Mouse (Mus musculus): ENCODE results near the gene Ndufs2. TPM values are rescaled to one million over a fixed set of nuclear protein-coding genes. Genes with fewer than 3 reads are reported as not detected.

Gene Ndufs2
- polyA plus RNA-seq, 1 experiment from 2014 or later, result 280 TPM

DNA sequence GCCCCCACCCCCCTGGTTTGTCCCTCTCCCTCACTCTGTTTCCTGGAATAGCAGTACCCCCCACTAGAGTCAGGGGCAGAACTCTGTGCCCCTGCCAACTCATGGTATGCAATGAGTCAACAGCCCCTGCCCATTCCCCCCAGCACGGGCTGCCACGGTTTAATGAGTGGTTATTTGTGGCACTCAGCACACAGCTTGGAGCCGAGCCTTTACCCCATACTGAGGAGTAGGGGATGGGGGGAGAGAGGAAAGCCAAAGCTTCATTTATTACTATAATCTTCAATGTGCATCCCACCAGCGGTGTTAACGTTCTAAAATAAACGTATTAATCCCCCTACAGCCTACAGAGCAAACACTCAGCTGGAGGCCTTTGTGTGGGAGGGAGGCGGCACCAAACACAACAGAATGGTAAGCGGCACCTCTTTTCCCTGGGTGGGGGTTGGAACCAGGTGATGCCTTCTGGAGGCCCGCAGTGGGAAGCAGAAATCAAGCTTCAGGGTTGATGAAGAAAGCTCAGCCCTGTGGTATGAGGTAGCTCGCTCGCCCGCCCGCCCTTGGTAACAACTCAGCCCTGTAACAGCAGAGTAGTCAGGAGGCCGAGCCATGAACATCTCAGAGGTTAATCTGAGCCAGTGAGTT, 61.6 kb downstream of the Ndufs2 start:
- Histone ChIP-seq H3K27me3 (replicated peaks; ENCODE audit: control insufficient read depth, insufficient read depth, low read length) (no peaks in the 10 kb centered on the region), H3K27ac (ENCODE audit: low read depth, low read length) (no peak overlapping the region), H3K36me3 (ENCODE audit: control insufficient read depth, insufficient read depth, low read length) (no peaks in the 10 kb centered on the region), H3K4me1 (ENCODE audit: control insufficient read depth, insufficient read depth, low read depth, low read length) (peaks cover 14% of the 10 kb centered on the region), H3K4me3 (ENCODE audit: low read length) (no peak overlapping the region), H3K9ac (ENCODE audit: low read depth, low read length) (no peak overlapping the region), H3K9me3 (ENCODE audit: control insufficient read depth, low read length) (no peaks in the 10 kb centered on the region), H3K4me2 (ENCODE audit: low read length) (no peak overlapping the region)
- peak; percentile 46; the same call in 1 of the 2 replicates for ATAC-seq
- 31% methylated on average over 14 of the region's 14 CpGs for WGBS

DNA sequence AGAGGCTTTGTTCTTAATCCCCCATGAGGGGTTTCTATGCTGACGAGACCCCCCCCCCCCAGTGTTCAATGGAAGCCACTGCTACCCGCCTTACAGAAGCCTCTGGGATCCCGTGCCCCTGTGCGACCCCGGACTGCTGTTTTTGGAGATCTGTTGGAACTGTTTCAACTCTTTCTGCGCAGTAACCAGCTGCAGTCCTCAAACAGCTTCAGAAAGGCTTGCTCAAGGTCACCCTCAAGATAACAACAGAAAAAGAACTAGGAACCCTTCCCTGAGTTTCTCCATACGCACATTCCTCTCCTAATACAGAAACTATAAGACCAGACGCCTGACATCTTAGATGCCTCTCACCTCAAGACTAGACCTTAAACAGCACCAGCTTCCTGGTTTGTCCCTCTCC, 62.1 kb downstream of the Ndufs2 start:
- Histone ChIP-seq H3K4me1 (ENCODE audit: control insufficient read depth, insufficient read depth, low read depth, low read length) (peaks cover 14% of the 10 kb centered on the region), H3K27me3 (replicated peaks; ENCODE audit: control insufficient read depth, insufficient read depth, low read length) (no peaks in the 10 kb centered on the region), H3K4me2 (ENCODE audit: low read length) (no peak overlapping the region), H3K36me3 (ENCODE audit: control insufficient read depth, insufficient read depth, low read length) (no peaks in the 10 kb centered on the region), H3K9me3 (ENCODE audit: control insufficient read depth, low read length) (no peaks in the 10 kb centered on the region), H3K9ac (ENCODE audit: low read depth, low read length) (no peak overlapping the region), H3K4me3 (ENCODE audit: low read length) (no peak overlapping the region), H3K27ac (ENCODE audit: low read depth, low read length) (no peak overlapping the region)
- no peak for ATAC-seq
- WGBS, result 7% methylated on average over 8 of the region's 8 CpGs

DNA sequence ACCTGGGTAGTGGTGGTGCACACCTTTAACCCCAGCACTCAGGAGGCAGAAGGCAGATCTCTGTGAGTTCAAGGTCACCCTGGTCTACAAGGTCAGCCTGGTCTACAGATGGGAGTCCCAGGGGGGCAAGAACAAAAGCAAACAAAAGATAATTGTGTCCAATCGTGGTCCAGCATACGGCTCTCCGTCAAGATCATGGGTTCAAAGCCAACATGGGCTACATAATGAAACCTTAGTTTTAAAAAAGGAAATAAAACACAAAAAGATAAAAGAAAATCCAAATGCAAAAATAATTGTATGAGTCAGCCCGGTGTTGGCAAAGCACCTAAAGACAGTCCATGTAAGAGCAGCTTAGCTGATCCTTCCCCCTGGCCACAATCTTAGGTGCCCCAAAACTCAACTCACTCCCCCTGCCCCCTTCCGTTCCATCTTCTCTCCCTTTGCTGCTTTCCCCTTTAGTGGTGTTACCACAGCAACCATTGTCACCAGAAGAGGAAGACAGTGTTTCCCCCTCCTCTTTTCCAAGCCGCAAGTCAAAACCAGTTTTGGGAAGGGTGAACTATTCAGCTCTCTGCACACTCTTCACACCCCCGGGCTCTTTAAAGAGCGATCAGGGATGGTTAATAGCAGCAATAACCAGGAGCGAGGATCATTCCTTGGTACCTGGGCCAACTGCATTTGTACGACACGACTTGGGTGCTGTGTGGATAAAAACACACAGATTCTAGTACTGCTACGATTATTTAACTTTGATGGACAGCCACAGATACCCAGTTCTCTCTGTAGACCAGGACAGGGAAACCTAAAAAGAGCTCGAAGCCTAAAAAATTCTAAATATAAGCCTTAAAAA, 63.1 kb downstream of the Ndufs2 start:
- peak; percentile 48; the same call in 1 of the 2 replicates for ATAC-seq
- H3K4me3 ChIP-seq (ENCODE audit: low read length), result no peak overlapping the region
- H3K4me1 ChIP-seq (ENCODE audit: control insufficient read depth, insufficient read depth, low read depth, low read length), result peaks cover 8% of the 10 kb centered on the region
- H3K9ac ChIP-seq (ENCODE audit: low read depth, low read length), result no peak overlapping the region
- no peaks in the 10 kb centered on the region for H3K9me3 ChIP-seq (ENCODE audit: control insufficient read depth, low read length)
- H3K27me3 ChIP-seq (replicated peaks; ENCODE audit: control insufficient read depth, insufficient read depth, low read length), result no peaks in the 10 kb centered on the region
- peak overlapping the region; percentile 8; the same call in 1 of the 2 replicates for H3K4me2 ChIP-seq (ENCODE audit: low read length)
- H3K36me3 ChIP-seq (ENCODE audit: control insufficient read depth, insufficient read depth, low read length), result no peaks in the 10 kb centered on the region
- WGBS, result 19% methylated on average over 13 of the region's 13 CpGs
- no peak overlapping the region for H3K27ac ChIP-seq (ENCODE audit: low read depth, low read length)

DNA sequence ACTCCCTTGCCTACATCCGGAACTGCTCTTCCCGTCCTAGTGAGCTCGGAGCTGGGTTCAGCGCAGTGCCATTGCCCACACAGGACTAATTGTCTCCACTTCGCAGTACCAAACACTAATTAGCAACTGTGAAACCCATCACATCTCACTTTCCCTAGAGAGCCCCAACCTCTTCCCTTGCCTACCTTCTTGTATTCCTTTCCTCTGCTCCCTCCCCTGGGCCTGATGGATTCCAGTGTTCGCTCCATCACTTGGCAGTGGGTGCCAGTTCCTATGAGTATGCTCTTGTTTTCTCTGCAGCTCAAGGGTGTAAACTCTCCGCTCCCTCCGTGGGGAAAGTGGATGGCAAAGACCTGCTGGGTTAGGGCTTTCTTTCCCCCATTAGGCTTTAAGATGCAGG, 65.5 kb downstream of the Ndufs2 start:
- no peaks in the 10 kb centered on the region for H3K9me3 ChIP-seq (ENCODE audit: control insufficient read depth, low read length)
- 60% methylated on average over 8 of the region's 8 CpGs for WGBS
- no peak overlapping the region for H3K4me3 ChIP-seq (ENCODE audit: low read length)
- H3K36me3 ChIP-seq (ENCODE audit: control insufficient read depth, insufficient read depth, low read length), result no peaks in the 10 kb centered on the region
- H3K9ac ChIP-seq (ENCODE audit: low read depth, low read length), result no peak overlapping the region
- H3K27ac ChIP-seq (ENCODE audit: low read depth, low read length), result no peak overlapping the region
- H3K27me3 ChIP-seq (replicated peaks; ENCODE audit: control insufficient read depth, insufficient read depth, low read length), result no peaks in the 10 kb centered on the region
- peaks cover 4% of the 10 kb centered on the region for H3K4me1 ChIP-seq (ENCODE audit: control insufficient read depth, insufficient read depth, low read depth, low read length)
- ATAC-seq, result no peak; the same call in 1 of the 2 replicates
- H3K4me2 ChIP-seq (ENCODE audit: low read length), result no peak overlapping the region

Other genes starting within 250 kb of the Ndufs2 start
- 0.20 and 0.40 TPM in 2 replicates for gene Fcgr4, start 232.5 kb downstream of the Ndufs2 start, polyA plus RNA-seq (2015; fragmentation: Nextera tagmentation; extraction: Ambion mirVana)
- gene Fcgr3, start 186.5 kb downstream of the Ndufs2 start, polyA plus RNA-seq (2015; fragmentation: Nextera tagmentation; extraction: Ambion mirVana), result 9.8 and 11.5 TPM in 2 replicates
- 11.6 and 11.8 TPM in 2 replicates for gene Cfap126, start 137.5 kb downstream of the Ndufs2 start, polyA plus RNA-seq (2015; fragmentation: Nextera tagmentation; extraction: Ambion mirVana)
- gene Sdhc, start 100.8 kb downstream of the Ndufs2 start, polyA plus RNA-seq (2015; fragmentation: Nextera tagmentation; extraction: Ambion mirVana), result 316 and 354 TPM in 2 replicates
- gene Mpz, start 100.7 kb downstream of the Ndufs2 start, polyA plus RNA-seq (2015; fragmentation: Nextera tagmentation; extraction: Ambion mirVana), result 4.7 and 5.3 TPM in 2 replicates
- gene Pcp4l1, start 55.1 kb downstream of the Ndufs2 start, polyA plus RNA-seq (2015; fragmentation: Nextera tagmentation; extraction: Ambion mirVana), result 44.7 and 48.7 TPM in 2 replicates
- 0.26 and 0.73 TPM in 2 replicates for gene Nr1i3, start 37.4 kb downstream of the Ndufs2 start, polyA plus RNA-seq (2015; fragmentation: Nextera tagmentation; extraction: Ambion mirVana)
- 60.9 and 69.6 TPM in 2 replicates for gene Tomm40l, start 28.9 kb downstream of the Ndufs2 start, polyA plus RNA-seq (2015; fragmentation: Nextera tagmentation; extraction: Ambion mirVana)
- gene Apoa2, start 26.3 kb downstream of the Ndufs2 start, polyA plus RNA-seq (2015; fragmentation: Nextera tagmentation; extraction: Ambion mirVana), result 5.2 and 6.5 TPM in 2 replicates
- 25.5 and 25.7 TPM in 2 replicates for gene Fcer1g, start 17.0 kb downstream of the Ndufs2 start, polyA plus RNA-seq (2015; fragmentation: Nextera tagmentation; extraction: Ambion mirVana)
- gene Adamts4, start 967 bp downstream of the Ndufs2 start, polyA plus RNA-seq (2015; fragmentation: Nextera tagmentation; extraction: Ambion mirVana), result 6.0 and 6.6 TPM in 2 replicates
- 101 and 106 TPM in 2 replicates for gene B4galt3, start 18.9 kb upstream of the Ndufs2 start, polyA plus RNA-seq (2015; fragmentation: Nextera tagmentation; extraction: Ambion mirVana)
- 42.7 and 47.9 TPM in 2 replicates for gene Ppox, start 29.8 kb upstream of the Ndufs2 start, polyA plus RNA-seq (2015; fragmentation: Nextera tagmentation; extraction: Ambion mirVana)
- gene Usp21, start 36.6 kb upstream of the Ndufs2 start, polyA plus RNA-seq (2015; fragmentation: Nextera tagmentation; extraction: Ambion mirVana), result 92.3 and 101 TPM in 2 replicates
- gene Ufc1, start 43.6 kb upstream of the Ndufs2 start, polyA plus RNA-seq (2015; fragmentation: Nextera tagmentation; extraction: Ambion mirVana), result 115 and 126 TPM in 2 replicates
- 46.5 and 49.5 TPM in 2 replicates for gene Dedd, start 77.8 kb upstream of the Ndufs2 start, polyA plus RNA-seq (2015; fragmentation: Nextera tagmentation; extraction: Ambion mirVana)
- gene Nit1, start 94.3 kb upstream of the Ndufs2 start, polyA plus RNA-seq (2015; fragmentation: Nextera tagmentation; extraction: Ambion mirVana), result 51.2 and 54.7 TPM in 2 replicates
- gene Pfdn2, start 94.3 kb upstream of the Ndufs2 start, polyA plus RNA-seq (2015; fragmentation: Nextera tagmentation; extraction: Ambion mirVana), result 123 and 143 TPM in 2 replicates
- 3.3 and 4.3 TPM in 2 replicates for gene Klhdc9, start 109.4 kb upstream of the Ndufs2 start, polyA plus RNA-seq (2015; fragmentation: Nextera tagmentation; extraction: Ambion mirVana)
- 4.1 and 4.7 TPM in 2 replicates for gene Nectin4, start 118.7 kb upstream of the Ndufs2 start, polyA plus RNA-seq (2015; fragmentation: Nextera tagmentation; extraction: Ambion mirVana)
- 0.73 and 0.79 TPM in 2 replicates for gene Arhgap30, start 137.6 kb upstream of the Ndufs2 start, polyA plus RNA-seq (2015; fragmentation: Nextera tagmentation; extraction: Ambion mirVana)
- gene Usf1, start 159.9 kb upstream of the Ndufs2 start, polyA plus RNA-seq (2015; fragmentation: Nextera tagmentation; extraction: Ambion mirVana), result 150 and 170 TPM in 2 replicates
- gene Tstd1, start 167.5 kb upstream of the Ndufs2 start, polyA plus RNA-seq (2015; fragmentation: Nextera tagmentation; extraction: Ambion mirVana), result 6.3 and 7.0 TPM in 2 replicates
- gene F11r, start 186.1 kb upstream of the Ndufs2 start, polyA plus RNA-seq (2015; fragmentation: Nextera tagmentation; extraction: Ambion mirVana), result 14.1 and 15.6 TPM in 2 replicates

Data from hindbrain, embryonic 16.5 days (tissue).